Mouse (Mus musculus) erythroblast, embryonic 14.5 days (primary cell): Measurements from ENCODE around the gene Olfr721-ps1. TPM values are rescaled to one million over a fixed set of nuclear protein-coding genes. Genes with fewer than 3 reads are reported as not detected.

Experiments used
- H3K27me3 ChIP-seq: 2 replicates; pipeline ENCODE4 v1.6.1; 2012; ENCODE audit warnings: inconsistent platforms; ENCODE audit not compliant: control insufficient read depth
- H3K36me3 ChIP-seq: 2 replicates; pipeline ENCODE4 v1.6.1; 2012; ENCODE audit warnings: mild to moderate bottlenecking, inconsistent platforms; ENCODE audit not compliant: control insufficient read depth
- H3K4me1 ChIP-seq: 2 replicates; pipeline ENCODE4 v1.6.1; 2012; ENCODE audit warnings: inconsistent platforms; ENCODE audit not compliant: control insufficient read depth
- H3K4me3 ChIP-seq: replicated peaks from 2 replicates; pipeline ENCODE3; 2012; ENCODE audit warnings: moderate library complexity, mild to moderate bottlenecking, inconsistent platforms
- H3K9me3 ChIP-seq: 2 replicates; pipeline ENCODE4 v1.6.1; 2012; ENCODE audit warnings: low read length, inconsistent platforms, mixed read lengths; ENCODE audit not compliant: control insufficient read depth
- GATA1 ChIP-seq: IDR thresholded peaks from 2 replicates; pipeline ENCODE4 v1.6.1; 2012; ENCODE audit warnings: low read length, inconsistent platforms, mixed read lengths
- TAL1 ChIP-seq: IDR thresholded peaks from 3 replicates; pipeline ENCODE4 v1.6.1; 2012; ENCODE audit warnings: low read length, inconsistent platforms, mixed read lengths
- polyA plus RNA-seq: library from polyadenylated mRNA; stranded (reverse); fragments of >175 nt; gene quantifications from 2 replicates; pipeline ENCODE4 v1.2.3, GENCODE M21; 2012

Olfr721-ps1 gene
- polyA plus RNA-seq, 1 experiment, result not detected

GRCm38 (mm10) chr14:14436078-14436658 is 35.1 kb downstream of the Olfr721-ps1 start:
- Histone ChIP-seq H3K4me3 (no peak overlapping the region), H3K9me3 (no peaks in the 10 kb centered on the region; the same call in 1 of the 2 replicates), H3K36me3 (no peaks in the 10 kb centered on the region), H3K4me1 (no peaks in the 10 kb centered on the region), H3K27me3 (no peaks in the 10 kb centered on the region)
- no peak for TF ChIP-seq GATA1
- TF ChIP-seq TAL1, result no peak

Other genes starting within 250 kb of the Olfr721-ps1 start
- gene Olfr720, start 214.5 kb upstream of the Olfr721-ps1 start, polyA plus RNA-seq, result not detected in 2 replicates
- not detected in 2 replicates for gene Olfr31, start 78.5 kb upstream of the Olfr721-ps1 start, polyA plus RNA-seq
- gene Il3ra, start 55.0 kb upstream of the Olfr721-ps1 start, polyA plus RNA-seq, result 0.66 and 0.87 TPM in 2 replicates